Mouse (Mus musculus) MEL (cell line): Measurements from ENCODE around the gene Ppp2r5d. TPM values are rescaled to one million over a fixed set of nuclear protein-coding genes. Genes with fewer than 3 reads are reported as not detected.
A peak's percentile ranks its signal among the peaks of the same experiment; 100 is the strongest.

Experiments used
- DNase-seq: peaks from one replicate; pipeline ENCODE4 v3.0.0; 2011; ENCODE audit warnings: low read depth, low spot score
- H3K27ac ChIP-seq: 2 replicates; pipeline ENCODE4 v1.5.1; 2012; ENCODE audit warnings: low read depth, mild to moderate bottlenecking, control low read depth, low read length, moderate library complexity; ENCODE audit not compliant: control insufficient read depth
- H3K27me3 ChIP-seq, 2 experiments: fragments of 150-350 bp in 1 of 2; sonication (generic) in 1 of 2; 2 replicates each; pipeline ENCODE4 v1.6.1; 2012; ENCODE audit warnings: low read length in 2 of 2, mild to moderate bottlenecking in 2 of 2, improper control_type of control experiment in 1 of 2, moderate library complexity in 1 of 2; ENCODE audit not compliant: insufficient read depth in 2 of 2, control insufficient read depth in 1 of 2
- H3K36me3 ChIP-seq, 2 experiments: 2 replicates each; pipeline ENCODE4 v1.6.1; 2012 to 2014; ENCODE audit warnings: low read length in 2 of 2, improper control_type of control experiment in 1 of 2, inconsistent platforms in 1 of 2, mild to moderate bottlenecking in 1 of 2; ENCODE audit not compliant: insufficient read depth in 2 of 2, control insufficient read depth in 1 of 2
- H3K4me1 ChIP-seq, 2 experiments: fragments of 150-350 bp in 1 of 2; sonication (generic) in 1 of 2; 2 replicates each; pipeline ENCODE4 v1.6.1; 2012; ENCODE audit warnings: low read length in 2 of 2, improper control_type of control experiment in 1 of 2, mild to moderate bottlenecking in 1 of 2; ENCODE audit not compliant: insufficient read depth in 2 of 2, control insufficient read depth in 1 of 2
- H3K4me3 ChIP-seq, 2 experiments: fragments of 150-350 bp in 1 of 2; sonication (generic) in 1 of 2; 2 replicates each; pipeline ENCODE4 v1.5.1; 2012; ENCODE audit warnings: low read depth in 2 of 2, low read length in 2 of 2, mild to moderate bottlenecking in 2 of 2, moderate library complexity in 2 of 2, control low read depth in 1 of 2, improper control_type of control experiment in 1 of 2; ENCODE audit not compliant: control insufficient read depth in 1 of 2, insufficient read depth in 1 of 2
- H3K79me2 ChIP-seq: 2 replicates; pipeline ENCODE4 v1.6.1; 2012; ENCODE audit warnings: mild to moderate bottlenecking, low read length, moderate library complexity; ENCODE audit not compliant: control insufficient read depth, poor library complexity, insufficient read depth
- H3K9ac ChIP-seq: 2 replicates; pipeline ENCODE4 v1.6.1; 2012; ENCODE audit warnings: low read depth, mild to moderate bottlenecking, control low read depth, low read length, moderate library complexity; ENCODE audit not compliant: control insufficient read depth, poor library complexity, severe bottlenecking
- H3K9me3 ChIP-seq: fragments of 150-350 bp; sonication (generic); replicated peaks from 2 replicates; pipeline ENCODE4 v1.6.1; 2012; ENCODE audit warnings: mild to moderate bottlenecking, low read length, improper control_type of control experiment, moderate library complexity; ENCODE audit not compliant: insufficient read depth
- BHLHE40 ChIP-seq: IDR thresholded peaks from 2 replicates; pipeline ENCODE4 v1.6.1; 2012; ENCODE audit warnings: low read depth, mild to moderate bottlenecking, inconsistent platforms, low read length, improper control_type of control experiment, borderline replicate concordance
- CHD1 ChIP-seq: IDR thresholded peaks from 2 replicates; pipeline ENCODE4 v1.6.1; 2012; ENCODE audit warnings: low read depth, mild to moderate bottlenecking, inconsistent platforms, low read length, improper control_type of control experiment
- CTCF ChIP-seq, 3 experiments: IDR thresholded peaks in 2 of 3; conservative IDR thresholded peaks in 1 of 3; 2 replicates each; pipeline ENCODE4 v1.5.1; 2011 to 2012; ENCODE audit warnings: low read length in 3 of 3, low read depth in 2 of 3, mild to moderate bottlenecking in 2 of 3, improper control_type of control experiment in 1 of 3, inconsistent platforms in 1 of 3, mixed read lengths in 1 of 3, moderate library complexity in 1 of 3; ENCODE audit not compliant: control insufficient read depth in 1 of 3, insufficient read depth in 1 of 3, poor library complexity in 1 of 3, severe bottlenecking in 1 of 3
- E2F4 ChIP-seq: IDR thresholded peaks from 2 replicates; pipeline ENCODE4 v1.6.1; 2011; ENCODE audit warnings: low read depth, low read length, improper control_type of control experiment, borderline replicate concordance
- ELF1 ChIP-seq: IDR thresholded peaks from 2 replicates; pipeline ENCODE4 v1.6.1; 2014; ENCODE audit warnings: low read depth, mild to moderate bottlenecking, inconsistent platforms, low read length, improper control_type of control experiment, moderate library complexity
- EP300 ChIP-seq, 2 experiments: IDR thresholded peaks; 2 replicates each; pipeline ENCODE4 v1.6.1; 2011; ENCODE audit warnings: improper control_type of control experiment in 2 of 2, low read length in 2 of 2, low read depth in 1 of 2, mild to moderate bottlenecking in 1 of 2
- GABPA ChIP-seq: IDR thresholded peaks from 2 replicates; pipeline ENCODE4 v1.6.1; 2012; ENCODE audit warnings: low read depth, mild to moderate bottlenecking, inconsistent platforms, low read length, improper control_type of control experiment, moderate library complexity
- GATA1 ChIP-seq: IDR thresholded peaks from 2 replicates; pipeline ENCODE4 v1.6.1; 2011; ENCODE audit warnings: low read depth, low read length, improper control_type of control experiment
- HCFC1 ChIP-seq: IDR thresholded peaks from 2 replicates; pipeline ENCODE4 v1.6.1; 2012; ENCODE audit warnings: low read depth, mild to moderate bottlenecking, inconsistent platforms, low read length, improper control_type of control experiment, moderate library complexity
- JUND ChIP-seq: IDR thresholded peaks from 2 replicates; pipeline ENCODE4 v1.6.1; 2011; ENCODE audit warnings: low read depth, mild to moderate bottlenecking, improper control_type of control experiment, low read length
- KAT2A ChIP-seq: conservative IDR thresholded peaks from 2 replicates; pipeline ENCODE4 v1.6.1; 2012; ENCODE audit warnings: low read depth, low read length, improper control_type of control experiment, inconsistent platforms
- MAFK ChIP-seq: IDR thresholded peaks from 2 replicates; pipeline ENCODE4 v1.6.1; 2011; ENCODE audit warnings: low read depth, mild to moderate bottlenecking, low read length, improper control_type of control experiment, borderline replicate concordance
- MAX ChIP-seq: IDR thresholded peaks from 2 replicates; pipeline ENCODE4 v1.6.1; 2011; ENCODE audit warnings: low read length, improper control_type of control experiment
- MEF2A ChIP-seq: IDR thresholded peaks from 2 replicates; pipeline ENCODE4 v1.6.1; 2014; ENCODE audit warnings: low read depth, mild to moderate bottlenecking, inconsistent platforms, low read length, improper control_type of control experiment; ENCODE audit not compliant: poor library complexity, insufficient replicate concordance, severe bottlenecking; ENCODE audit errors: extremely low read depth
- MXI1 ChIP-seq: IDR thresholded peaks from 2 replicates; pipeline ENCODE4 v1.6.1; 2011; ENCODE audit warnings: mild to moderate bottlenecking, low read depth, low read length, improper control_type of control experiment
- MYC ChIP-seq: IDR thresholded peaks from 2 replicates; pipeline ENCODE4 v1.6.1; 2011; ENCODE audit warnings: low read depth, mild to moderate bottlenecking, low read length, improper control_type of control experiment, moderate library complexity
- POLR2A ChIP-seq, 2 experiments: IDR thresholded peaks; 2 replicates each; pipeline ENCODE4 v1.6.1; 2011 to 2012; ENCODE audit warnings: low read length in 2 of 2, mild to moderate bottlenecking in 2 of 2, control low read depth in 1 of 2, improper control_type of control experiment in 1 of 2, low read depth in 1 of 2, moderate library complexity in 1 of 2; ENCODE audit not compliant: control insufficient read depth in 1 of 2, insufficient read depth in 1 of 2, poor library complexity in 1 of 2
- RCOR1 ChIP-seq: IDR thresholded peaks from 2 replicates; pipeline ENCODE4 v1.6.1; 2012; ENCODE audit warnings: low read depth, mild to moderate bottlenecking, inconsistent platforms, low read length, improper control_type of control experiment
- SIN3A ChIP-seq: IDR thresholded peaks from 2 replicates; pipeline ENCODE4 v1.6.1; 2012; ENCODE audit warnings: low read length, improper control_type of control experiment, inconsistent platforms
- SMC3 ChIP-seq: IDR thresholded peaks from 2 replicates; pipeline ENCODE4 v1.6.1; 2011; ENCODE audit warnings: low read depth, low read length, improper control_type of control experiment
- TBP ChIP-seq: IDR thresholded peaks from 2 replicates; pipeline ENCODE4 v1.8.0; 2011; ENCODE audit warnings: low read depth, low read length, improper control_type of control experiment
- TCF12 ChIP-seq: IDR thresholded peaks from 2 replicates; pipeline ENCODE4 v1.6.1; 2014; ENCODE audit warnings: low read depth, mild to moderate bottlenecking, inconsistent platforms, low read length, improper control_type of control experiment, moderate library complexity
- UBTF ChIP-seq: IDR thresholded peaks from 2 replicates; pipeline ENCODE4 v1.6.1; 2012; ENCODE audit warnings: low read depth, mild to moderate bottlenecking, inconsistent platforms, low read length, improper control_type of control experiment, moderate library complexity, borderline replicate concordance; ENCODE audit not compliant: insufficient read depth
- USF1 ChIP-seq: IDR thresholded peaks from 2 replicates; pipeline ENCODE4 v1.6.1; 2014; ENCODE audit warnings: low read depth, mild to moderate bottlenecking, inconsistent platforms, low read length, improper control_type of control experiment, moderate library complexity
- USF2 ChIP-seq, 2 experiments: IDR thresholded peaks; 2 replicates each; pipeline ENCODE4 v1.6.1; 2011 to 2012; ENCODE audit warnings: improper control_type of control experiment in 2 of 2, low read length in 2 of 2, borderline replicate concordance in 1 of 2, inconsistent platforms in 1 of 2, low read depth in 1 of 2, mild to moderate bottlenecking in 1 of 2; ENCODE audit not compliant: insufficient read depth in 1 of 2
- ZC3H11A ChIP-seq: IDR thresholded peaks from 2 replicates; pipeline ENCODE4 v1.6.1; 2012; ENCODE audit warnings: low read depth, mild to moderate bottlenecking, inconsistent platforms, low read length, improper control_type of control experiment
- ZMIZ1 ChIP-seq: IDR thresholded peaks from 2 replicates; pipeline ENCODE4 v1.6.1; 2012; ENCODE audit warnings: low read depth, mild to moderate bottlenecking, inconsistent platforms, low read length, improper control_type of control experiment, moderate library complexity
- polyA plus RNA-seq, 2 experiments: library from polyadenylated mRNA; stranded (reverse) in 1 of 2; unstranded in 1 of 2; fragments of >175 nt in 1 of 2; fragments of >200 nt in 1 of 2; gene quantifications; 2 replicates each; pipeline versions ENCODE4 v1.2.1 to v1.2.4; 2012; ENCODE audit warnings: low replicate concordance in 2 of 2, low read depth in 1 of 2; ENCODE audit not compliant: insufficient read length in 2 of 2, insufficient read depth in 1 of 2, missing spikeins in 1 of 2
- total RNA-seq: library from RNA; depleted of rRNA; stranded (reverse); fragments of 300-350 nt; gene quantifications from 2 replicates; pipeline ENCODE4 v1.2.3, GENCODE M21; 2012

Gene Ppp2r5d
- total and polyA plus RNA-seq, 3 experiments = 47.6 to 82.9 (median 80.4) TPM

DNA sequence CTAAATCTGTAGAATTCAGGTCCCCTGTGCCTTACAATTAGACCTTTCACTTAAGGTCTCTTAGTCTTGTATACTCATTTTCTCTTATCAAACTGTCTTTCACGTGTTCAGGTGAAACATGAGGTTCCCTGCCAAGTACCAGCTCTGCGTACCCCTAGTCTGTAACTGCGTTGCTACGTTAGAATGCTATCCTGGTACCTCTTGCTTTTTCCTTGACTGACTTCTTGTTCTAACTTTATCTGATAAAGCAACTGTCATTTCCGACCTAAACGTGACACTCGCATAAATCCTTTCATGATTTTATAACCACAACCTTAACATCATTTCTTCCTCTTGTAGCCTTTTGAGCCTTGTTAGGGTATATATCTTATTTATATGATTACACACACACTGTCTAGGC lies 7.5 kb upstream of the Ppp2r5d start (continued):
- TF ChIP-seq TBP = 0 out of 2 replicates have a peak, but pooled peaks have one; percentile 24

DNA sequence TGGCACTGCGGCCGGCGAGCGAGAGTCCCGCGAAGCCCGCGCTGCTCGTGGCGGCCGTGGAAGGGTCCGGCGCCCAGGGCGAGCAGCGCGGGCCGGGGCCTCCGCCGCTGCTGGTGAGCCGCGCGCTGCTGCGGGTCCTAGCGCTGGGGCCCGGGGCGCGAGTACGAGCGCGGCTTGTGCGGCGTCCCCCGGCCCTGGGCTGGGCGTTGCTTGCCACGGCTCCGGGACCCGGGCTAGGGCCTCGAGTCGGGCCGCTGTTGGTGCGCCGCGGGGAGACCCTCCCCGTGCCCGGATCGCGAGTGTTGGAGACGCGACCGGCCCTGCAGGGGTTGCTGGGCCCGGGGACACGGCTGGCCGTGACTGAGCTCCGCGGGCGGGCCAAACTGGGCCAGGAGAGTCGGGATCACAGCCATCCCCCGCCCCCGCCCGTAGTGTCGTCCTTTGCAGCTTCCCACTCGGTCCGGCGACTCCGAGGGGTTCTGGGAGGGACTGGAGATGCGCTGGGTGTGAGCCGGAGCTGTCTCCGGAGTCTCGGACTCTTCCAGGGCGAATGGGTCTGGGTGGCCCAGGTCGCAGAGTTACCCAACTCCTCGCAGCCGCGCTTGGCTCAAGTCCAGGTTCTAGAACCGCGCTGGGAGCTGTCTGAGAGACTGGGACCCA lies 6.8 kb upstream of the Ppp2r5d start:
- Histone ChIP-seq H3K79me2 (peaks cover 21% of the 10 kb centered on the region), H3K4me3 (peak overlapping the region; percentile 84 to 99), H3K36me3 (peaks cover 4 to 6% of the 10 kb centered on the region in 2 experiments), H3K27me3 (no peaks in the 10 kb centered on the region), H3K4me1 (peaks cover 0 to 16% of the 10 kb centered on the region in 2 experiments; a peak in 2 of 4 replicates), H3K27ac (peak overlapping the region; percentile 70), H3K9ac (peak overlapping the region; percentile 99), H3K9me3 (no peaks in the 10 kb centered on the region)
- peak; percentile 59 for DNase-seq
- TF ChIP-seq USF1 (no peak), MYC (no peak), BHLHE40 (no peak), HCFC1 (no peak), TBP (no peak), USF2 (IDR thresholded peaks at IDR 0.05; ENCODE audit: borderline replicate concordance in 1 of 2, insufficient read depth in 1 of 2, low read depth in 1 of 2, low read length in 2 of 2) (no peak), EP300 (IDR thresholded peaks at IDR 0.05; ENCODE audit: low read depth in 1 of 2, low read length in 2 of 2) (no peak), ZMIZ1 (no peak), UBTF (no peak), SIN3A (no peak; the same call in 1 of the 2 replicates), GATA1 (no peak), ZC3H11A (no peak)
- TF ChIP-seq, all 39 proteins: peak for 0

DNA sequence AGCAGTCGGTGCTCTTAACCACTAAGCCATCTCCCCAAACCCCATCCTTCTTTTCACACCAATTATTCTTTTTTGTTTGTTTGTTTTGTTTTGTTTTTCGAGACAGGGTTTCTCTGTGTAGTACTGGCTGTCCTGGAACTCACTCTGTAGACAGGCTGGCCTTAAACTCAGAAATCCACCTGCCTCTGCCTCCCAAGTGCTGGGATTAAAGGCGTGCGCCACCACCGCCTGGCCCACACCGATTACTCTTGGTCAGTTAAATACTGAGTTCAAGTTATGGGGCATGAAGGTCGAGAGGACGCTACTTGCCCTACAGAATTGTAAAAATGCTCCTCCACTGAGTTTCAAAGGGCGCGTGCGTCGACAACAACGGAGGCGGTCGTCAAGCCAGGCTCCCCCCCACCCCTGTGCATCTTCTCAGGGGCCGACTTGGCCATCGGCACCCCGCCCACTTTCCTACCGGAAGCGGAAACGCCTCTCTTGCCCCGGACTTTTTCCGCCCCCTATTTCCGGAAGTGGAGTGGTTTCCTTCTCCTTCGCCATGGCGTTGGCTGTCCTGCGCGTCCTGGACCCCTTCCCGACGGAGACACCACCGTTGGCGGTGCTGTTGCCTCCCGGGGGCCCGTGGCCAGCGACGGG lies 6.2 kb upstream of the Ppp2r5d start, which contains the start of gene Pex6:
Gene Pex6 (plus strand): TSS at position 505 of the 639 bp plus-strand sequence.
- Histone ChIP-seq H3K36me3 (peaks cover 4 to 6% of the 10 kb centered on the region in 2 experiments), H3K9me3 (no peaks in the 10 kb centered on the region), H3K27ac (peak within 1 kb of the TSS; percentile 78)
- no peak for TF ChIP-seq SMC3
- TF ChIP-seq USF2 (IDR thresholded peaks at IDR 0.05; ENCODE audit: borderline replicate concordance in 1 of 2, insufficient read depth in 1 of 2, low read depth in 1 of 2, low read length in 2 of 2) = no peak
- no peak for TF ChIP-seq MEF2A
- peak; percentile 71 for TF ChIP-seq MXI1
- no peak for TF ChIP-seq CHD1
- peak; percentile 29; the same call in 1 of the 2 replicates for TF ChIP-seq RCOR1
- TF ChIP-seq JUND = no peak
- peak; percentile 65; the same call in 1 of the 2 replicates for TF ChIP-seq KAT2A
- no peak for TF ChIP-seq MAFK
- TF ChIP-seq ELF1 = peak; percentile 95
- TF ChIP-seq E2F4 = no peak
- peak; percentile 86 for TF ChIP-seq SIN3A
- TF ChIP-seq CTCF (IDR thresholded peaks at IDR 0.05 in 2 of 3, conservative IDR thresholded peaks at IDR 0.05 in 1 of 3; ENCODE audit: control insufficient read depth in 1 of 3, insufficient read depth in 1 of 3, low read depth in 2 of 3, low read length in 3 of 3, poor library complexity in 1 of 3, severe bottlenecking in 1 of 3) = no peak
- TF ChIP-seq MYC = 0 out of 2 replicates have a peak, but pooled peaks have one; percentile 15
- 0 out of 2 replicates have a peak, but pooled peaks have one; percentile 8 for TF ChIP-seq GABPA
- TF ChIP-seq TCF12 = peak; percentile 61; the same call in 1 of the 2 replicates
- TF ChIP-seq POLR2A (IDR thresholded peaks at IDR 0.05; ENCODE audit: control insufficient read depth in 1 of 2, insufficient read depth in 1 of 2, low read depth in 1 of 2, low read length in 2 of 2, poor library complexity in 1 of 2) = peak in 1 of 2 experiments; percentile 87; a peak in 2 of 4 replicates
- TF ChIP-seq MAX = peak; percentile 32; the same call in 1 of the 2 replicates

More for the DNA sequence above, 6.2 kb upstream of the Ppp2r5d start, which contains the start of gene Pex6:
- Histone ChIP-seq H3K4me1 (peaks cover 0 to 16% of the 10 kb centered on the region in 2 experiments; a peak in 2 of 4 replicates), H3K4me3 (peak within 1 kb of the TSS; percentile 84 to 99), H3K79me2 (peaks cover 21% of the 10 kb centered on the region), H3K27me3 (no peaks in the 10 kb centered on the region), H3K9ac (peak within 1 kb of the TSS; percentile 99)
- DNase-seq = peak; percentile 96
